7 mouse cellular contexts compared by ENCODE assay signal in genomic region chr19:18671056-18671741, GRCm38 (mm10). TPM values are rescaled to one million over a fixed set of nuclear protein-coding genes. Genes with fewer than 3 reads are reported as not detected.
A peak's percentile ranks its signal among the peaks of the same experiment; 100 is the strongest.
DNase-seq lines count a peak whose midpoint lies in the region; ATAC-seq and TF ChIP-seq lines count a peak whose summit lies in the region.

No protein-coding gene starts in this region.

- H3K27me3 ChIP-seq in forebrain, postnatal 0 days (ENCODE audit: insufficient read depth, low read length) = no peaks in the 10 kb centered on the region
- H3K27me3 ChIP-seq in hindbrain, postnatal 0 days (ENCODE audit: insufficient read depth, low read length) = no peaks in the 10 kb centered on the region

- no peaks in the 10 kb centered on the region for H3K36me3 ChIP-seq in forebrain, postnatal 0 days (ENCODE audit: insufficient read depth)
- H3K36me3 ChIP-seq in hindbrain, postnatal 0 days (ENCODE audit: insufficient read depth, low read length) = no peaks in the 10 kb centered on the region

- TF ChIP-seq CTCF in forebrain, postnatal 0 days (IDR thresholded peaks at IDR 0.05; ENCODE audit: low read depth) = no peak
- TF ChIP-seq CTCF in hindbrain, postnatal 0 days (IDR thresholded peaks at IDR 0.05; ENCODE audit: low read depth) = no peak

- H3K9ac ChIP-seq in forebrain, postnatal 0 days = peak overlapping the region; percentile 68
- peak overlapping the region; percentile 70 for H3K9ac ChIP-seq in hindbrain, postnatal 0 days (replicated peaks; ENCODE audit: low read length)

- no peaks in the 10 kb centered on the region for H3K9me3 ChIP-seq in forebrain, postnatal 0 days (ENCODE audit: low read length)
- H3K9me3 ChIP-seq in hindbrain, postnatal 0 days (ENCODE audit: low read length) = no peaks in the 10 kb centered on the region

- peak; percentile 67 for ATAC-seq in forebrain, postnatal 0 days
- ATAC-seq in hindbrain, postnatal 0 days = peak; percentile 71; the same call in 1 of the 2 replicates

- H3K4me2 ChIP-seq in forebrain, postnatal 0 days (ENCODE audit: low read depth) = peak overlapping the region; percentile 74
- H3K4me2 ChIP-seq in hindbrain, postnatal 0 days (ENCODE audit: low read depth, low read length) = peak overlapping the region; percentile 69

- peak overlapping the region; percentile 69 for H3K27ac ChIP-seq in forebrain, postnatal 0 days (ENCODE audit: low read depth, low read length)
- H3K27ac ChIP-seq in hindbrain, postnatal 0 days = peak overlapping the region; percentile 87

- H3K4me1 ChIP-seq in forebrain, postnatal 0 days (ENCODE audit: insufficient read depth) = peaks cover 17% of the 10 kb centered on the region
- H3K4me1 ChIP-seq in hindbrain, postnatal 0 days (ENCODE audit: insufficient read depth, low read length) = peaks cover 17% of the 10 kb centered on the region

- H3K4me3 ChIP-seq in forebrain, postnatal 0 days (ENCODE audit: low read depth, low read length) = peak overlapping the region; percentile 63
- peak overlapping the region; percentile 79 for H3K4me3 ChIP-seq in hindbrain, postnatal 0 days (ENCODE audit: low read length)

- peak; percentile 62 for DNase-seq in R1 (ENCODE audit: low read depth, low spot score)
- peak; percentile 50 to 74 for DNase-seq in cerebellum, adult 18-20 months
- peak; percentile 59 for DNase-seq in forebrain, postnatal 0 days
- peak; percentile 58 for DNase-seq in hindbrain, postnatal 0 days (ENCODE audit: low spot score)
- peak; percentile 16 to 67 for DNase-seq in left cerebral cortex, postnatal 10 days (ENCODE audit: extremely low spot score in 1 of 2, low spot score in 2 of 2)
- DNase-seq in mesoderm, embryonic 11.5 days (ENCODE audit: low read depth, low spot score) = peak; percentile 30
- peak; percentile 54 for DNase-seq in spleen, adult 12 weeks (ENCODE audit: low spot score)

- WGBS in forebrain, postnatal 0 days = under 1% methylated on average over 32 of the region's 64 CpGs
- WGBS in hindbrain, postnatal 0 days = 2% methylated on average over 60 of the region's 64 CpGs

- intact Hi-C loops in left cerebral cortex, postnatal 10 days (cut with DNase I) = no loop called here

RNA-seq across cellular contexts. Expression of gene Carnmt1, which starts 0.6 kb away (rescaled TPM):
- total RNA-seq in forebrain, postnatal 0 days (2014; rRNA removed) = 8.6 and 94.9 TPM in 2 replicates
- polyA plus RNA-seq in forebrain, postnatal 0 days (2015; fragmentation: Nextera tagmentation; extraction: Ambion mirVana) = 8.5 and 10.6 TPM in 2 replicates
- total RNA-seq in hindbrain, postnatal 0 days (2014; rRNA removed) = 17.9 and 19.2 TPM in 2 replicates
- polyA plus RNA-seq in hindbrain, postnatal 0 days (2015; fragmentation: Nextera tagmentation; extraction: Ambion mirVana) = 22.1 and 23.1 TPM in 2 replicates
- total RNA-seq in left cerebral cortex, postnatal 10 days (2021) = 1 to 10 TPM; 8.9 to 9.4 TPM

RNA-seq across cellular contexts. Expression of gene Nmrk1, which starts 39.4 kb away (rescaled TPM):
- total RNA-seq in forebrain, postnatal 0 days (2014; rRNA removed) = 3.0 and 3.6 TPM in 2 replicates
- 2.1 and 4.8 TPM in 2 replicates for polyA plus RNA-seq in forebrain, postnatal 0 days (2015; fragmentation: Nextera tagmentation; extraction: Ambion mirVana)
- 5.3 and 10.6 TPM in 2 replicates for total RNA-seq in hindbrain, postnatal 0 days (2014; rRNA removed)
- 9.2 and 10.9 TPM in 2 replicates for polyA plus RNA-seq in hindbrain, postnatal 0 days (2015; fragmentation: Nextera tagmentation; extraction: Ambion mirVana)
- 1 to 10 TPM; 3.5 to 5.6 TPM for total RNA-seq in left cerebral cortex, postnatal 10 days (2021)

RNA-seq across cellular contexts. Expression of gene Ostf1, which starts 39.6 kb away (rescaled TPM):
- total RNA-seq in forebrain, postnatal 0 days (2014; rRNA removed) = 29.9 and 30.8 TPM in 2 replicates
- 37.7 and 39.0 TPM in 2 replicates for polyA plus RNA-seq in forebrain, postnatal 0 days (2015; fragmentation: Nextera tagmentation; extraction: Ambion mirVana)
- total RNA-seq in hindbrain, postnatal 0 days (2014; rRNA removed) = 42.4 and 46.0 TPM in 2 replicates
- polyA plus RNA-seq in hindbrain, postnatal 0 days (2015; fragmentation: Nextera tagmentation; extraction: Ambion mirVana) = 67.9 and 78.0 TPM in 2 replicates
- 10 to 100 TPM; 19.6 to 20.5 TPM for total RNA-seq in left cerebral cortex, postnatal 10 days (2021)

RNA-seq across cellular contexts. Expression of gene D030056L22Rik, which starts 41.8 kb away (rescaled TPM):
- 61.5 and 65.9 TPM in 2 replicates for total RNA-seq in forebrain, postnatal 0 days (2014; rRNA removed)
- 40.8 and 42.4 TPM in 2 replicates for polyA plus RNA-seq in forebrain, postnatal 0 days (2015; fragmentation: Nextera tagmentation; extraction: Ambion mirVana)
- total RNA-seq in hindbrain, postnatal 0 days (2014; rRNA removed) = 49.0 and 57.9 TPM in 2 replicates
- polyA plus RNA-seq in hindbrain, postnatal 0 days (2015; fragmentation: Nextera tagmentation; extraction: Ambion mirVana) = 40.2 and 40.8 TPM in 2 replicates
- total RNA-seq in left cerebral cortex, postnatal 10 days (2021) = 10 to 100 TPM; 20.8 to 21.2 TPM

Comparison
In these comparisons a context has a peak if more than half of its experiments do, and no peak if none do; other contexts are left out.
1. Peak in every context shown above with its lines: DNase-seq, ATAC-seq, H3K4me3 ChIP-seq and H3K27ac ChIP-seq.